Mouse (Mus musculus): ENCODE measurements around the gene Atpif1.
"Not testable (repeated sequence)": the region's sequence is repeated elsewhere in the genome, so short reads cannot be mapped to it uniquely, and the experiment has no call there.

The Atpif1 gene

GRCm38 (mm10) chr4:132532981-132533916 lies at the start of gene Atpif1:
TSS of gene Atpif1 (minus strand) at chr4:132533659.
- DNase-seq (ENCODE audit: low read depth, low spot score), result peak; percentile 95

GRCm38 (mm10) chr4:132574809-132575347 lies 41.4 kb upstream of the Atpif1 start:
- no peak for DNase-seq (ENCODE audit: low read depth, low spot score)

DNA sequence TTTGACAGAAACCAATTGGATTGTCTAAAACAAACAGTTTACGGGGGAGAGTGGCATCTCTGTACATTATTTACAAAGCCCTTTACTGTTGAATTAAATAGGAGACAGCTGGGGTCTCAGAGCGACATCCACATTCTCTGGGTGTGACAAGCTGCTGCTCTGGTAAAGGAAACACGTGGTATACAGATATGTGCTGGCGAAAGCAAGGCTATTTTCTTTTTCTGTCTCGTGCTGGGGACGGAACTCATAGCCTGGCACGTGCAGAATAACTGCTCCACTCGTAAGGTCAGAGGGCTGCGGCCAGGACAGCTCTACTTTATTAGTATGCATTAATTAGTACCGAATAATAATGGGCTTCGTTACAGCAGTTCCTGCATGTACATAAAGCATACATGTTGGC lies 39.9 kb upstream of the Atpif1 start:
- DNase-seq (ENCODE audit: low read depth, low spot score), result no peak

- DNase-seq (ENCODE audit: low read depth, low spot score), result no peak
These were observed 37.7 kb upstream of the Atpif1 start for GRCm38 (mm10) chr4:132571190-132571589.

DNA sequence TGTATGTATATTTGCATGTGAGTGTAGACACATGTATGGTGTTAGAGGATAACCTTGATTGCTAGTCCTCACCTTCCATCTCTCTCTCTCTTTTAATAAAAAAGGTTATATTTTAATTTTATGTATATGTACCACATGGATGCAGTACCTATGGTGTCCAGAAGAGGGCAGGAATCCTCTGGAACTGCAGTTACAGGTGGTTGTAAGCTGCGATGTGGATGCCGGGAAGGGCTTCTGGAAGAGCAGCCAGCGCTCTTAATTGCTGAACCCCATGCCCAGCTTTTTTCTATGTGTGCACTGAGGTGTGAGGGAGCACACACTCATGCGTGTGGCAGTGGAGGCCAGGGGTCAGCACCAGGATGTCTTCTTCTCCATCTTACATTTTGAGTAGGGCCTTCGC lies 35.7 kb upstream of the Atpif1 start:
- DNase-seq (ENCODE audit: low read depth, low spot score), result peak; percentile 20

DNA sequence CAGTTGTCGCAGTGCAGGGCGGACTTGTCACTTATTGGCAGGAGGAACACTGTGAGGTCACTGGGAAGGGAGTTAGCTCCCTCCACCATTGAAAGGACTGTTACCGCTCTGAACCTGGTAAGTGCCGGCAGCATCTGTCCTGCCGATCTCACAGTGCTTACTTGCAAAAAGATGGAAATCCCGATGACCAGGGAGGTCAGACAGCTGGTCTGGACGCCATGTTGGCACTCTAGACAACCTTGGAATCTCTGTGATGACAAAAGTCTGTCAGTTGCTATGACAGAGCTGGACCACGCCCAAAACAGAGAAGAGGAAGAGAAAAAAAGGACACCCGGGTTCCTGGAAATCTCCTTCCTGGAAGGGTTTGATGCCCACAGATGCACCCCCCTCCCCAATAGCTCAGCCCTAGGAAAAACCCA lies 33.9 kb upstream of the Atpif1 start:
- DNase-seq (ENCODE audit: low read depth, low spot score), result no peak

- DNase-seq (ENCODE audit: low read depth, low spot score), result no peak
These were observed 31.8 kb upstream of the Atpif1 start for GRCm38 (mm10) chr4:132565089-132565747.

GRCm38 (mm10) chr4:132563965-132564364 lies 30.5 kb upstream of the Atpif1 start, which contains the start of gene Ptafr:
TSS of gene Ptafr (plus strand) at chr4:132564067.
- DNase-seq (ENCODE audit: low read depth, low spot score), result no peak

- DNase-seq (ENCODE audit: low read depth, low spot score), result no peak
These were observed 29.8 kb upstream of the Atpif1 start for GRCm38 (mm10) chr4:132563261-132563660.

DNA sequence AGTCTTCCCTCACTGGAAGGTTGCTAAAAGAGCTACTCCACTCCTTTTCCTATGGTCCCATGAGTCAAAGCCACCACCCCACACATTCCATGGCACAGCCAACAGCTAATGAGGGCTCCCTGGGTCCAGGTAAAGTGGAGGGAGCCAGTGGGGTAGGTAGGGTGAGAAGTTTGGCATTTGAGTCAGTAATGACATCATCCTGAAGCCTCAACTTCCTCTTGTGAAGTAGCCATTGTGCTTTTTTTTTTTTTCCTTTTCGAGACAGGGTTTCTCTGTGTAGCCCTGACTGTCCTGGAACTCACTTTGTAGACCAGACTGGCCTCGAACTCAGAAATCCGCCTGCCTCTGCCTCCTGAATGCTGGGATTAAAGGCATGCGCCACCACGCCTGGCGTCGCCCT lies 22.1 kb upstream of the Atpif1 start:
- DNase-seq (ENCODE audit: low read depth, low spot score), result not testable (repeated sequence)

- no peak for DNase-seq (ENCODE audit: low read depth, low spot score)
These were observed 21.2 kb upstream of the Atpif1 start for GRCm38 (mm10) chr4:132554653-132555052.

- no peak for DNase-seq (ENCODE audit: low read depth, low spot score)
These were observed 20.8 kb upstream of the Atpif1 start for GRCm38 (mm10) chr4:132554221-132554620.

- DNase-seq (ENCODE audit: low read depth, low spot score), result peak; percentile 68
These were observed 12.4 kb upstream of the Atpif1 start for GRCm38 (mm10) chr4:132545851-132546250.

- no peak for DNase-seq (ENCODE audit: low read depth, low spot score)
These were observed 9.3 kb upstream of the Atpif1 start for GRCm38 (mm10) chr4:132542724-132543123.

DNA sequence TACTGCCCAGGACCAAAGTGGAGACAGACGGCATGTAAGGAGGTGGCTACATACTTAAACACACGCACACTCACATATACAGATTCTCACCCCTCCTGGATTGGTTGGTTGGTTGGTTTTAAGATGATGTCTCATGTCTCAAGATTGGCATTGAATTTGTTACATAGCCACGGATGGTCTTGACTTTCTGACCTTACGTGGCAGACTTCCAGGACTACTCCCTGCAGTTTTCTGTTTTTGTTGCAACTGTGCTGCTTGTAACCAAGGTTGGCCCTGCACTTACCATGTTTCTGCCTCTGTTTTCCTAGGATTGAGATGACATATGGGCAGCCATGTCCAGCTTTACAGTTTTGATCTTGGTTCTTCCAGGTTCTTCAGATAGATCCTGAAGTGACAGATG lies 8.0 kb upstream of the Atpif1 start:
- DNase-seq (ENCODE audit: low read depth, low spot score), result no peak

GRCm38 (mm10) chr4:132539481-132539880 lies 6.0 kb upstream of the Atpif1 start:
- DNase-seq (ENCODE audit: low read depth, low spot score), result no peak

DNA sequence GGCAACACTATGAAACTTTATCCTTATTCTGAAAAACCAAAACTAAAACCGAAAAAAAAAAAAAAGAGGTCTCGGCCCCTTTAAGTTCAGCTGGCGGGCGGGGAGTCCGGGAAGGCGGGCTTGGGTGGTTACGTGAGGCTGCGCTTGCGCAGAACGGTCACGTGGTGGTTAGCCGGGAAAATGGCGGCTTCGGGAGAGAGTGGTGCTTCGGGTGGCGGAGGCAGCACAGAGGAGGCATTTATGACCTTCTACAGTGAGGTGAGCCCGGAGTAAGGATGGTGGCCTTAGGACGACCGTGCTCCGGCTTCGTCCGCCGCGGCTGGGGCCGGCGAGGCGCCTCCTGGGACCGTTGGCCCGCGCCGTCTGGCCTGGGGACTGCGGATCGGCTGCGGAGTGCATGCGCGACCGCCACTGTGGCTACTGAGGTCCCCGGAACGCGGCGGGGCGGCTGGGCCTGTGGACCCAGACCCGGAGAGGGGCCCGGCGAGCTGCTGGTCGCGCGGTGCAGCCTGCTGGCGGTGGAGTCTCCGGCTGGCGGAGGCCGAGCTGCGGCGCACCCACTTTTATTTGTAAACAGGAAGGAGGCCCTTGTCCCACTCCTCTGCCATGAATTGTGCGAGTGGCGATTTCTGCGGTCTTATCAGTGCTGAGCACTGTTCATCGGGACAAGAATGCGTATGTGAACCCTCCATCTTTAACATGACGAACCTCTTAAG lies 2.1 kb upstream of the Atpif1 start, which contains the start of gene Dnajc8:
Dnajc8 (plus strand) TSS at position 145 of the 716 bp plus-strand sequence.
- peak; percentile 92 for DNase-seq (ENCODE audit: low read depth, low spot score)

DNA sequence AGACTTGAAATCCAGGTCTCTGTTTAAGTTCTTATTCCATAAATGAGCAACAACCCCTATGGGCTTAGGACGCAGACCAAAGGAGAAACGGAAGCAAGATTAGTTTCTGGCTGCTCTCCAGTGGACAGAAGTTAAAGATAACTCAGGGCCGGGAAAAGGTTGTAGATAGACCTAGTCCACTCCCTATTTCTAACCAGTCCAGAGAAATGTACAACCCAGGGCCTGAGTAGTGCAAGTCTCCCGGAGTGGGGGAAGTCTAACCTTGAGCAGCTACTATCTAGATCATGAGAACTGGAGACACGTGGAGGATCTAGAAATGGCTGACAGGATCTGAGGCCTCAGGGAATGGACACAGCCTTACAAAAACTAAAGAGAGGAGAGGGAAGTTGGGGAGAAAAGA lies 963 bp downstream of the Atpif1 start:
- DNase-seq (ENCODE audit: low read depth, low spot score), result no peak

DNA sequence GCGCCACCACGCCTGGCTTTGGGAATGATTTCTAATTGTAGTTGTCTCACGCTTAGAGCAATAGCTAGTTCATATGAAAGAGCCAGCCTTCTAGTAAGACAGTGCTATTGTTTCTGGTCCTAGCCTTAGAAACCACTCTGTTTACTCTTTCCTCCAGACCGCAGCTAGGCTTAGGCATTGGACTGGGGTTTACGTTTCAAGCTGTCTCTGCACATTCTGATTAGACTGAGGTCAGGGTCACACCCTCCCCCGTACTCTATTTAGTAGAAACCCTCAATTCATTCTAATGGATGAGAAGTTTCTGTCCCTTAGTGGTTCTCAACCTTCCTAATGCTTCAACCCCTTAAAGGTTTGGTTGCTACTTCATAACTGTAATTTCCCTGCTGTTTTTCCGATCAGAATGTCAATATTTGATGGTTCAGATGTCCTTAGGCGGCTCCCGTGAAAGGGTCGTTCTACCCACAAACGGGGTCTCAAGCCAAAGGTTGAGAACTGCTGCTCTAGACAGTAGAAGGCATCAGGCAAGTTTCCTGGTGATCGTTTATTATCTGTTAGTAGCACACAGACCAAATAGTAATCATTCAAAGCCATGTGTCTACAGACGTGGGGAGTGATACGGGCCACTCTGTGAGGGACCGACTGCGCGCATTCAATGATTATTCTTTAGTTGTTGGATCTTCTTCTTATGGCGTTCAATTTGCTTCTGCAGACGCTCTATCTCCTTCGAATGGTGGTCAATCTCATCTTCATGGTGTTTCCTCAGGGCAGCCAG lies 3.2 kb downstream of the Atpif1 start:
- no peak for DNase-seq (ENCODE audit: low read depth, low spot score)

DNA sequence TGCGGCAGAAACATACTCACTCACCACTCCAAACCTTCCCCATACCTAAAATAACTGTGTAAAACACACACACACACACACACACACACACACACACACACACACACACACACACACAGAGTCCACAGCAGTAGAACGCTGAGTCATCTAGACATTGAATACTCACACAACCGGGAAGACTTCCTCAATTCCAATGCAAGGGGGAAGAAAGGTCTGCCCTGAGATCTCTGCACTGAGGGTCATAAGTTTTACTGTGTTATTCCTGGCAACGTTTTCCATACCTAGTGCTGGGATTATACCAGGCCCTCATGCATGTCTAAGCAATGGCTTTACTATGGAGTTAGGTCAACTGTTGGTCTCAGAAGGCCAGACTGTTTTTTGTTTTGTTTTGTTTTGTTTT lies 4.1 kb downstream of the Atpif1 start:
- no peak for DNase-seq (ENCODE audit: low read depth, low spot score)

Data from c-Kit-negative CD71-positive TER-119-positive erythroid progenitor cells, embryonic 14.5 days (primary cell).